Comparison of ENCODE assay signal across 9 mouse cellular contexts in the genomic region with DNA sequence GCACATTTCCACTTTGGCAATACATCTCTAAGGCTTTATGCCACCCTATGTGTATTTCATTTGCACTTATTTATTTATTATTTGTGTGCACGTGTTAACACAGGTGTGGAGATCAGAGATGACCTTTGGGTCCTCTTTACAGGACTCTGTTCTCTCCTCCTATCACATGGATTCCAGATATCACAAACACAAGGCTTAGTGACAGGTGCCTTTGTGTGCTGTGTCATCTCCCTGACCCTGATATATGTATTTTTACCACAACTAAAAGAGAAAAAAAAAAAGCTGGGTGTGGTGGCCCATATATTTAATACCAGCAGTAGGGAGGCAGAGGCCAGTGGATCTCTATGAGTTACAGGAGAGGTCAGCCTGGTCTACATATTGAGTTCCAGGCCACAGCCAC. TPM values are rescaled to one million over a fixed set of nuclear protein-coding genes. Genes with fewer than 3 reads are reported as not detected.
DNase-seq lines count a peak whose midpoint lies in the region; ATAC-seq and TF ChIP-seq lines count a peak whose summit lies in the region.
"Had no signal": no experiment of that assay in that cellular context is flagged by ENCODE, and none has a peak within 500 bp of the region (broad histone marks: within the 10 kb centered on the region; RNA-seq: fewer than 3 reads in every experiment).

No protein-coding gene starts in this region.

- WGBS in lung, embryonic 16.5 days, result 52% methylated on average over 1 of the region's 1 CpGs
- WGBS in forebrain, embryonic 14.5 days, result 78% methylated on average over 1 of the region's 1 CpGs
- WGBS in limb, embryonic 14.5 days, result 64% methylated on average over 1 of the region's 1 CpGs
- WGBS in neural tube, embryonic 15.5 days, result 53% methylated on average over 1 of the region's 1 CpGs

- H3K36me3 ChIP-seq in lung, embryonic 16.5 days (ENCODE audit: control insufficient read depth, insufficient read depth, low read length), result no peaks in the 10 kb centered on the region
- H3K36me3 ChIP-seq in forebrain, embryonic 14.5 days (ENCODE audit: control insufficient read depth, insufficient read depth, low read length), result no peaks in the 10 kb centered on the region
- no peaks in the 10 kb centered on the region for H3K36me3 ChIP-seq in limb, embryonic 14.5 days (ENCODE audit: control insufficient read depth, insufficient read depth, low read length)
- H3K36me3 ChIP-seq in neural tube, embryonic 15.5 days, result no peaks in the 10 kb centered on the region

- no peak overlapping the region for H3K4me3 ChIP-seq in lung, embryonic 16.5 days (ENCODE audit: low read length)
- no peak overlapping the region for H3K4me3 ChIP-seq in forebrain, embryonic 14.5 days (ENCODE audit: low read depth, low read length)
- no peak overlapping the region for H3K4me3 ChIP-seq in limb, embryonic 14.5 days (replicated peaks; ENCODE audit: low read length)
- no peak overlapping the region for H3K4me3 ChIP-seq in neural tube, embryonic 15.5 days (replicated peaks)

- TF ChIP-seq POLR2A in limb, embryonic 14.5 days (IDR thresholded peaks at IDR 0.05; ENCODE audit: borderline replicate concordance, extremely low read depth, insufficient read depth, insufficient read length), result no peak

- DNase-seq in lung, postnatal 14 days, result no peak
- DNase-seq in forebrain, embryonic 14.5 days (ENCODE audit: low spot score), result no peak
- DNase-seq in limb, embryonic 14.5 days (ENCODE audit: low spot score), result no peak
- no peak for DNase-seq in spleen, postnatal 10 days (ENCODE audit: low spot score in 2 of 2)
- DNase-seq in right cerebral cortex, postnatal 36 days (ENCODE audit: low spot score in 2 of 2), result no peak
- no peak for DNase-seq in right cerebral cortex, postnatal 10 days (ENCODE audit: low spot score in 2 of 2)

- no peak for ATAC-seq in lung, embryonic 16.5 days (ENCODE audit: low read depth)
- ATAC-seq in forebrain, embryonic 14.5 days, result no peak
- ATAC-seq in limb, embryonic 14.5 days (ENCODE audit: low FRiP score, low read depth), result no peak
- ATAC-seq in neural tube, embryonic 15.5 days (ENCODE audit: low FRiP score), result no peak

- peak overlapping the region; percentile 73; the same call in 1 of the 2 replicates for H3K9ac ChIP-seq in lung, embryonic 16.5 days (ENCODE audit: low read length)
- peak overlapping the region; percentile 78 for H3K9ac ChIP-seq in forebrain, embryonic 14.5 days (ENCODE audit: low read length)
- H3K9ac ChIP-seq in limb, embryonic 14.5 days (ENCODE audit: low read depth, low read length, severe bottlenecking), result peak overlapping the region; percentile 65
- H3K9ac ChIP-seq in neural tube, embryonic 15.5 days (replicated peaks), result peak overlapping the region; percentile 56

- H3K9me3 ChIP-seq in lung, embryonic 16.5 days (ENCODE audit: control insufficient read depth, low read length), result no peaks in the 10 kb centered on the region
- no peaks in the 10 kb centered on the region for H3K9me3 ChIP-seq in forebrain, embryonic 14.5 days (replicated peaks; ENCODE audit: control insufficient read depth, low read length)
- no peaks in the 10 kb centered on the region for H3K9me3 ChIP-seq in limb, embryonic 14.5 days (ENCODE audit: control insufficient read depth, low read length)
- H3K9me3 ChIP-seq in neural tube, embryonic 15.5 days (replicated peaks), result no peaks in the 10 kb centered on the region

- peak overlapping the region; percentile 67 for H3K4me2 ChIP-seq in lung, embryonic 16.5 days (ENCODE audit: low read depth, low read length)
- peak overlapping the region; percentile 63 for H3K4me2 ChIP-seq in forebrain, embryonic 14.5 days (ENCODE audit: low read length)
- H3K4me2 ChIP-seq in limb, embryonic 14.5 days (replicated peaks; ENCODE audit: low read depth, low read length, severe bottlenecking), result peak overlapping the region; percentile 58
- peak overlapping the region; percentile 73 for H3K4me2 ChIP-seq in neural tube, embryonic 15.5 days

- no peak overlapping the region for H3K27ac ChIP-seq in lung, embryonic 16.5 days (ENCODE audit: low read length)
- peak overlapping the region; percentile 95 for H3K27ac ChIP-seq in forebrain, embryonic 14.5 days (ENCODE audit: low read depth, low read length)
- H3K27ac ChIP-seq in limb, embryonic 14.5 days (replicated peaks; ENCODE audit: low read depth, low read length), result peak overlapping the region; percentile 92
- H3K27ac ChIP-seq in neural tube, embryonic 15.5 days (replicated peaks), result peak overlapping the region; percentile 94

- H3K27me3 ChIP-seq in lung, embryonic 16.5 days (ENCODE audit: control insufficient read depth, insufficient read depth, low read depth, low read length), result no peaks in the 10 kb centered on the region
- no peaks in the 10 kb centered on the region for H3K27me3 ChIP-seq in forebrain, embryonic 14.5 days (replicated peaks; ENCODE audit: control insufficient read depth, insufficient read depth, low read length)
- H3K27me3 ChIP-seq in limb, embryonic 14.5 days (ENCODE audit: control insufficient read depth, insufficient read depth, low read length), result no peaks in the 10 kb centered on the region
- H3K27me3 ChIP-seq in neural tube, embryonic 15.5 days (replicated peaks), result no peaks in the 10 kb centered on the region

- H3K4me1 ChIP-seq in lung, embryonic 16.5 days (replicated peaks; ENCODE audit: control insufficient read depth, insufficient read depth, low read length), result peaks cover 6% of the 10 kb centered on the region
- peaks cover 13% of the 10 kb centered on the region for H3K4me1 ChIP-seq in forebrain, embryonic 14.5 days (ENCODE audit: control insufficient read depth, insufficient read depth, low read length)
- peaks cover 17% of the 10 kb centered on the region for H3K4me1 ChIP-seq in limb, embryonic 14.5 days (ENCODE audit: control insufficient read depth, insufficient read depth, low read length)
- H3K4me1 ChIP-seq in neural tube, embryonic 15.5 days, result peaks cover 23% of the 10 kb centered on the region

RNA-seq across cellular contexts. Expression of a gene that starts 10.3 kb away (rescaled TPM):
- 2.0 and 3.4 TPM in 2 replicates for polyA plus RNA-seq in lung, embryonic 16.5 days (2015; fragmentation: Nextera tagmentation; extraction: Ambion mirVana)
- not detected in 2 replicates for polyA plus RNA-seq in forebrain, embryonic 14.5 days (2014; fragmentation: Nextera tagmentation; extraction: Ambion mirVana)
- polyA plus RNA-seq in limb, embryonic 14.5 days (2012; rRNA removed), result 0.11 TPM in 1 of 2 replicates, not detected in the other
- 0.89 and 1.4 TPM in 2 replicates for polyA plus RNA-seq in limb, embryonic 14.5 days (2014; fragmentation: Nextera tagmentation; extraction: Ambion mirVana)
- polyA plus RNA-seq in neural tube, embryonic 15.5 days (2015; fragmentation: Nextera tagmentation; extraction: Ambion mirVana), result 1.1 TPM in 1 of 2 replicates, not detected in the other
- polyA plus RNA-seq: macrophage had no signal

RNA-seq across cellular contexts. Expression of a gene that starts 17.9 kb away (rescaled TPM):
- polyA plus RNA-seq in lung, embryonic 16.5 days (2015; fragmentation: Nextera tagmentation; extraction: Ambion mirVana), result 30.9 and 33.8 TPM in 2 replicates
- 34.3 and 44.7 TPM in 2 replicates for polyA plus RNA-seq in forebrain, embryonic 14.5 days (2014; fragmentation: Nextera tagmentation; extraction: Ambion mirVana)
- 82.1 and 95.0 TPM in 2 replicates for polyA plus RNA-seq in limb, embryonic 14.5 days (2012; rRNA removed)
- 39.8 and 45.1 TPM in 2 replicates for polyA plus RNA-seq in limb, embryonic 14.5 days (2014; fragmentation: Nextera tagmentation; extraction: Ambion mirVana)
- polyA plus RNA-seq in neural tube, embryonic 15.5 days (2015; fragmentation: Nextera tagmentation; extraction: Ambion mirVana), result 50.4 and 54.5 TPM in 2 replicates

RNA-seq across cellular contexts. Expression of a gene that starts 32.7 kb away (rescaled TPM):
- polyA plus RNA-seq in lung, embryonic 16.5 days (2015; fragmentation: Nextera tagmentation; extraction: Ambion mirVana), result 0.49 and 0.53 TPM in 2 replicates
- polyA plus RNA-seq in forebrain, embryonic 14.5 days (2014; fragmentation: Nextera tagmentation; extraction: Ambion mirVana), result not detected in 2 replicates
- polyA plus RNA-seq in limb, embryonic 14.5 days (2012; rRNA removed), result not detected in 2 replicates
- polyA plus RNA-seq in limb, embryonic 14.5 days (2014; fragmentation: Nextera tagmentation; extraction: Ambion mirVana), result 0.93 TPM in 1 of 2 replicates, not detected in the other
- not detected in 2 replicates for polyA plus RNA-seq in neural tube, embryonic 15.5 days (2015; fragmentation: Nextera tagmentation; extraction: Ambion mirVana)
- polyA plus RNA-seq: macrophage had no signal

RNA-seq across cellular contexts. Expression of a gene that starts 40.5 kb away (rescaled TPM):
- 10.3 and 11.9 TPM in 2 replicates for polyA plus RNA-seq in lung, embryonic 16.5 days (2015; fragmentation: Nextera tagmentation; extraction: Ambion mirVana)
- 9.4 and 11.8 TPM in 2 replicates for polyA plus RNA-seq in forebrain, embryonic 14.5 days (2014; fragmentation: Nextera tagmentation; extraction: Ambion mirVana)
- polyA plus RNA-seq in limb, embryonic 14.5 days (2012; rRNA removed), result 10.1 and 11.4 TPM in 2 replicates
- 9.1 and 10.6 TPM in 2 replicates for polyA plus RNA-seq in limb, embryonic 14.5 days (2014; fragmentation: Nextera tagmentation; extraction: Ambion mirVana)
- 5.8 and 9.0 TPM in 2 replicates for polyA plus RNA-seq in neural tube, embryonic 15.5 days (2015; fragmentation: Nextera tagmentation; extraction: Ambion mirVana)

RNA-seq across cellular contexts. Expression of a gene that starts 40.6 kb away (rescaled TPM):
- polyA plus RNA-seq in lung, embryonic 16.5 days (2015; fragmentation: Nextera tagmentation; extraction: Ambion mirVana), result 35.2 and 40.7 TPM in 2 replicates
- 62.6 and 63.0 TPM in 2 replicates for polyA plus RNA-seq in forebrain, embryonic 14.5 days (2014; fragmentation: Nextera tagmentation; extraction: Ambion mirVana)
- polyA plus RNA-seq in limb, embryonic 14.5 days (2012; rRNA removed), result 32.8 and 36.1 TPM in 2 replicates
- 54.0 and 55.2 TPM in 2 replicates for polyA plus RNA-seq in limb, embryonic 14.5 days (2014; fragmentation: Nextera tagmentation; extraction: Ambion mirVana)
- 37.9 and 40.0 TPM in 2 replicates for polyA plus RNA-seq in neural tube, embryonic 15.5 days (2015; fragmentation: Nextera tagmentation; extraction: Ambion mirVana)
